Mouse (Mus musculus): ENCODE results near the gene Vps37d. TPM values are rescaled to one million over a fixed set of nuclear protein-coding genes. Genes with fewer than 3 reads are reported as not detected.

Gene Vps37d
- polyA plus RNA-seq (2015; fragmentation: Illumina TruSeq; extraction: RNeasy Lipid Tissue Mini Kit (QIAGEN cat#74804); ENCODE audit: insufficient read depth, low read depth, low replicate concordance): 0.74 TPM

DNA sequence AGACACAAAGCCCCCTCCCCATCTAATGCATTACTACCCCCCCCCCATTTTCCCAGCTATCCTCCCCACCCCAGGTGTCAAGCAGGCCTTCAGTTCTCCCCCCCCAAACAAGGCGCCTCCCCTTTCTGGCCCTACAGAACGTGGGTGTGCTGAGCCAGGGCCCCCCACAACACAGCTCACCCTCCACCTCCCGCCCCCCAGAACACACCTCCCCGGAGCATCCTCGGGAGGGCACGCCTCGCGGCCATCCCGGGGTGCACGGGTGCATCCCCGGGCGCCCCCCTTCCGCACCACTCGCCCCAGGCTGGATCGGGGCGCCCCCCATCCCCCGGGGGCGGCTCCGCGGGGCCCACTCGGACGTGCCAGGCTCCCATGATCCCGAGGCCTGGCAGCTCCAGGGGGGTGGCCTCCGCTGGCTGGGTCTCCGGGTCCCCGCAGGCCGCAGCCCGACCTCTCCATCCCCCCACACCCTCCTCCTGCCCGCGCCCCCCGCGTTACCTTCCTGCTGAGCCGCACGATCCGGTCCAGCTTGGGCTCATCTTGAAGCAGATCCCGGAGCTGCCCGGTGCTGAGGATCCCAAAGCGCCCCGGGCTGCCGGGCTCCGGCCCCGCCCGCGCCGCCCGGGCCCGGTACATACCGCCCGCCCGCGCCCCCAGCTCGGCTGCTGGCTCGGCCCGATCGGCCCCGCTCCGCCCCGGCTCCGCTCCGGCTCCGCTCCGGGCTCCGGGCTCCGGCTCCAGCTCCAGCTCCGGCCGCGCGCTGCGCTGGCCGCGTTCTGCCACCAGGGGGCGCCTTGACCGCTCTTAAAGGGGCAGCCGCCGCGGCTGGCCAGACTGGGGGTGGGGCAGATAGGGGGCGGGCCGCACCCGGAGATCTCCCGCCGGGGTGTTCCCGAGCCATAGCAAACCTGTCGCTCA is at the start of gene Vps37d:
Gene Vps37d, minus strand, starts transcription at position 703 of the 918 bp plus-strand sequence.

DNA sequence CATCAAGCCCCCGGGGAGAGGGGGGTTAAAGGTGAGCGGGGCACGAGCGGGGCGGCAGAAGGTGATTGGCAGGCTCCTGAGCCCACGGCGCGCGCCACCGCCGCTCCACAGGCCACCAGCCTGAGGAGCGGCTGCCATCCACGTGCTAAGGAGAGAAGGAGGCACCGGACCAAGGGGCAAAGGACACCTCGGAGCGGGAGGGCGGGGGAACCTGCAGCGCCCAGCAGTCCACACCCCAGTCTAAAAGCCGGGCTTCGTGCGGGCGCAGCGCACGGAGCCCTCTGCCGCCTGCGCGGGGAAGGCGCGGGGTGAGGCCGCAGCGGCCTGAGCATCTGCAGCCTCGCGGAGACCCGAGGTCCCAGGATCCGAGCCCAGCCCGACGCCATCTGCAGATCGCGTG is 11.6 kb upstream of the Vps37d start, which contains the start of gene Mlxipl:
Gene Mlxipl, plus strand, starts transcription at position 238 of the 400 bp plus-strand sequence.

DNA sequence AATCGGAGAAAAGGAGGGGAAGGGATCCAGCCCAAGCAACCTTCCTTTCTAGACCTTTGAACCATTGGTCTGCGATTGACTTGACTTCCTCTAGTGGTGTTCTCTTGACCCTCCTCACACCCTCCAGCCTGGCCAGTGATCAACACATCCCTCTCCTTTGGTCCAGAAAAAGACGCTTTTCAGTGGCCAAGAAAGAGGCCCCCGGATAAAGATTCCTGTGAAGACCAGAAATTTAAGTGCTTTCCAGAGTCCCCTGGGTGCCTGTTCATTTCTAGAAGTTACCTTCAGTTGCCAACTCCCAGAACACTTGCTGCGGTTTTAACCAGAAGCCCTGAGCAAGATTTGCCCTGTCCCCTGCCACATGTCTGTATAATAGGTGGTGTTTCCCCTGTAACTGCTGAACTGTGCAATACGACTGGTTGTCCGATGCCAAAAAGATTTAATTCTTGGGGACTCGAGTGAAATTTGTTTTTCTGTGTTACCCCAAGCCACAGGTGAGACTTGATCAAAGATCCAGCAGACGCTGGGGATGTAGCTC is 13.1 kb downstream of the Vps37d start, which contains the start of gene Bud23:
Gene Bud23, minus strand, starts transcription at position 51 of the 538 bp plus-strand sequence.

DNA sequence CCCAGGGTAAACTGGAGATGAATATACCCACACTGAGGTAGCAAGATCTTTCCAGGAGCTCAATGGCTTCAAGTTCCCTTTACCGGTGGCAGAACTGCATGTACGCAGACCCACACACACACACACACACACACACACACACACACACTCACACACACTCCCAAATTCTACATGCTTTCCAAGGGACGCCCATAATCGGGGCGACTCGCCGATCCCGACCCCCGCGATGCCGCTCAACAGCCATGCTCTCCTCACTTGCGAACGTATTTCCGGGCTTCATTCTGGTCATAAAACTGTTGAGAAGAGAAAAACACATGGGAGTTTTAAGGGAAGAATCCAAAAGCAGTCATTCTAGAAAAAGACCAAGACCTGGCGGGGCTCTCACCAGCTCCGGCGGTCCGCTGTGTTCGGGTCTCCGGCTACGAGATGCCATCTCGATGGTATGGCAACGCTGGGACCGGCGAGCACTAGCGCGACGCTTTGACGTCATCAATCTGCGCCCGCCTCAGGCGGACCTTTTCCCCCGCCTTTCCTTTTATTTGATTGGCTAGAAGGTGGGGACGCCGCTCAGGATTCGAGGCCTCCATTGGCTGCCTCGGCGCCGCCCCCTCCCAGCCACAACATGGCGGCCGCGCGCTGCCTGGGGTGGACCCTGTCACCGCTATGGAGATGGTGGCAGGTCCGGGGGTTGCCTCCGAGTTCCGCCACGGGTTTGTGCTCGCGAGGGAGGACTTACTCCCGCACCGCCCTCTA is 14.3 kb downstream of the Vps37d start, which contains the start of gene Dnajc30:
Gene Dnajc30, plus strand, starts transcription at position 574 of the 753 bp plus-strand sequence.

DNA sequence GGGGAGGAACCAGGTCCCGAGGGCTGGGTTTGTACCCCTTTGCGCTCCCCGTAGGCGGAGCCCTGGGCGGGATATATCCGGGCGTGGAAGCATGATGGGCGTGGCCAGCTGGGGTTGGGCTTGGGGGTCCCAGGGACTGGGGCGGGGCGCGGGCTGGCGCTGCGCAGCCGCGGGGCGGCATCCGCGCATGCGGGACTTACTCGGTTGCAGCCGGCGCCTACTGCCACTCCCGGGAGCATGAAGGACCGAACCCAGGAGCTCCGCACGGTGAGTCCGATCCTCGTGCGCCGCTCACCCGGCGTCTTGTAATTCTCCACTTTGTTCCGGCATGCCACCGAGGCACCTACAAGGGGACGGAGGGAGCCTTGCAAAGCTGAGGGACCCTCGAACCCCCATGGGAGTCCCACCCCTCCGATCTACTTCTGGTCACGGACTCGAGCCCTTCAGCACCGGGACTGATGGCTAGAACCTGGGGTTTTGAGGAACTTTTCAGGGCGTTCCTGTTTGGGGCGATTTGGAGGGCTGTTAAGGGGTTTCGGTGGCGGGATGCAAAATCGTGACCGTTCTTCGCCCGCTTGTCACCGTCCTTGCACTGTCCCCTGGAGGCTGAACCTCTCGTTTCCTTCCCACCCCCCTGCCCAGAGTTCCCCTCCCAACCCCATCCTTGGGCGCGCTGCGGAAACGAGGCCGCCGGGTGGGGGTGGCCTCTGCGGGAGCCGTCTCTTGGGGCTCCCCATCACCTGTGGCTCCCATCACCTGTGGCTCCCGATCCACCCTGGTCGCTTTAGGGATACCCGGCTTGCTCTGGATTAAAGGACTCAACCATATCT is 54.5 kb downstream of the Vps37d start, which contains the start of gene Stx1a:
Gene Stx1a, plus strand, starts transcription at position 139 of the 830 bp plus-strand sequence.

Other genes with a start within 250 kb of the Vps37d start
- gene Tmem270, start 171.5 kb downstream of the Vps37d start, polyA plus RNA-seq (2015; fragmentation: Illumina TruSeq; extraction: RNeasy Lipid Tissue Mini Kit (QIAGEN cat#74804); ENCODE audit: insufficient read depth, low read depth, low replicate concordance): not detected
- gene Cldn13, start 162.7 kb downstream of the Vps37d start, polyA plus RNA-seq (2015; fragmentation: Illumina TruSeq; extraction: RNeasy Lipid Tissue Mini Kit (QIAGEN cat#74804); ENCODE audit: insufficient read depth, low read depth, low replicate concordance): not detected
- 2.3 TPM for gene Mettl27, start 145.9 kb downstream of the Vps37d start, polyA plus RNA-seq (2015; fragmentation: Illumina TruSeq; extraction: RNeasy Lipid Tissue Mini Kit (QIAGEN cat#74804); ENCODE audit: insufficient read depth, low read depth, low replicate concordance)
- gene Cldn4, start 131.3 kb downstream of the Vps37d start, polyA plus RNA-seq (2015; fragmentation: Illumina TruSeq; extraction: RNeasy Lipid Tissue Mini Kit (QIAGEN cat#74804); ENCODE audit: insufficient read depth, low read depth, low replicate concordance): 3.9 TPM
- gene Cldn3, start 92.1 kb downstream of the Vps37d start, polyA plus RNA-seq (2015; fragmentation: Illumina TruSeq; extraction: RNeasy Lipid Tissue Mini Kit (QIAGEN cat#74804); ENCODE audit: insufficient read depth, low read depth, low replicate concordance): 25.9 TPM
- gene Abhd11, start 69.1 kb downstream of the Vps37d start, polyA plus RNA-seq (2015; fragmentation: Illumina TruSeq; extraction: RNeasy Lipid Tissue Mini Kit (QIAGEN cat#74804); ENCODE audit: insufficient read depth, low read depth, low replicate concordance): 23.5 TPM
- gene Stx1a, start 54.8 kb downstream of the Vps37d start, polyA plus RNA-seq (2015; fragmentation: Illumina TruSeq; extraction: RNeasy Lipid Tissue Mini Kit (QIAGEN cat#74804); ENCODE audit: insufficient read depth, low read depth, low replicate concordance): 5.5 TPM
- gene Dnajc30, start 14.1 kb downstream of the Vps37d start, polyA plus RNA-seq (2015; fragmentation: Illumina TruSeq; extraction: RNeasy Lipid Tissue Mini Kit (QIAGEN cat#74804); ENCODE audit: insufficient read depth, low read depth, low replicate concordance): 7.2 TPM
- gene Bud23, start 13.3 kb downstream of the Vps37d start, polyA plus RNA-seq (2015; fragmentation: Illumina TruSeq; extraction: RNeasy Lipid Tissue Mini Kit (QIAGEN cat#74804); ENCODE audit: insufficient read depth, low read depth, low replicate concordance): 23.0 TPM
- gene Mlxipl, start 11.6 kb upstream of the Vps37d start, polyA plus RNA-seq (2015; fragmentation: Illumina TruSeq; extraction: RNeasy Lipid Tissue Mini Kit (QIAGEN cat#74804); ENCODE audit: insufficient read depth, low read depth, low replicate concordance): 31.5 TPM
- 4.1 TPM for gene Tbl2, start 71.4 kb upstream of the Vps37d start, polyA plus RNA-seq (2015; fragmentation: Illumina TruSeq; extraction: RNeasy Lipid Tissue Mini Kit (QIAGEN cat#74804); ENCODE audit: insufficient read depth, low read depth, low replicate concordance)
- gene Bcl7b, start 90.0 kb upstream of the Vps37d start, polyA plus RNA-seq (2015; fragmentation: Illumina TruSeq; extraction: RNeasy Lipid Tissue Mini Kit (QIAGEN cat#74804); ENCODE audit: insufficient read depth, low read depth, low replicate concordance): 10.6 TPM
- 13.8 TPM for gene Baz1b, start 109.0 kb upstream of the Vps37d start, polyA plus RNA-seq (2015; fragmentation: Illumina TruSeq; extraction: RNeasy Lipid Tissue Mini Kit (QIAGEN cat#74804); ENCODE audit: insufficient read depth, low read depth, low replicate concordance)
- gene Fzd9, start 173.0 kb upstream of the Vps37d start, polyA plus RNA-seq (2015; fragmentation: Illumina TruSeq; extraction: RNeasy Lipid Tissue Mini Kit (QIAGEN cat#74804); ENCODE audit: insufficient read depth, low read depth, low replicate concordance): not detected

Data from pancreas, adult 10 weeks (tissue).